Comparison of ENCODE assay signal across 10 mouse cellular contexts in genomic region chr15:79368861-79369440, GRCm38 (mm10). TPM values are rescaled to one million over a fixed set of nuclear protein-coding genes. Genes with fewer than 3 reads are reported as not detected.
DNase-seq lines count a peak whose midpoint lies in the region; ATAC-seq and TF ChIP-seq lines count a peak whose summit lies in the region.
"Had no signal": no experiment of that assay in that cellular context is flagged by ENCODE, and none has a peak within 500 bp of the region (broad histone marks: within the 10 kb centered on the region; RNA-seq: fewer than 3 reads in every experiment).

No protein-coding gene starts in this region.

- no peak overlapping the region for H3K9ac ChIP-seq in kidney, postnatal 0 days (ENCODE audit: low read depth, low read length)
- H3K9ac ChIP-seq in intestine, embryonic 15.5 days, result no peak overlapping the region
- H3K9ac ChIP-seq in forebrain, embryonic 11.5 days (ENCODE audit: low read length), result no peak overlapping the region

- DNase-seq in kidney, postnatal 0 days (ENCODE audit: low spot score), result peak; percentile 54
- DNase-seq in kidney, postnatal 14 days, result no peak
- peak; percentile 61 to 63 for DNase-seq in heart, adult 9 months (ENCODE audit: low spot score in 2 of 2)
- DNase-seq in lung, postnatal 36 days, result peak; percentile 81
- no peak for DNase-seq in cerebellum, adult 9-11 months
- DNase-seq in forebrain, embryonic 11.5 days (ENCODE audit: low spot score), result no peak
- no peak for DNase-seq in cerebellum, postnatal 4 days (ENCODE audit: low spot score in 2 of 2)
- DNase-seq: spleen, adult 18-20 months had no signal

- no peak for TF ChIP-seq CTCF in kidney, postnatal 0 days (IDR thresholded peaks at IDR 0.05; ENCODE audit: low read depth)

- no peaks in the 10 kb centered on the region for H3K9me3 ChIP-seq in kidney, postnatal 0 days (replicated peaks; ENCODE audit: low read length)
- H3K9me3 ChIP-seq in intestine, embryonic 15.5 days, result no peaks in the 10 kb centered on the region
- H3K9me3 ChIP-seq in forebrain, embryonic 11.5 days (ENCODE audit: control insufficient read depth, low read length), result no peaks in the 10 kb centered on the region

- no peak overlapping the region for H3K4me3 ChIP-seq in kidney, postnatal 0 days (replicated peaks; ENCODE audit: low read depth, low read length)
- H3K4me3 ChIP-seq in intestine, embryonic 15.5 days (replicated peaks), result no peak overlapping the region
- H3K4me3 ChIP-seq in forebrain, embryonic 11.5 days (ENCODE audit: low read depth, low read length), result no peak overlapping the region

- H3K4me1 ChIP-seq in kidney, postnatal 0 days (replicated peaks; ENCODE audit: insufficient read depth, low read length), result peaks cover 26% of the 10 kb centered on the region
- peaks cover 32% of the 10 kb centered on the region for H3K4me1 ChIP-seq in intestine, embryonic 15.5 days (replicated peaks)
- no peaks in the 10 kb centered on the region for H3K4me1 ChIP-seq in forebrain, embryonic 11.5 days (replicated peaks; ENCODE audit: control insufficient read depth, insufficient read depth, low read length)

- peak; percentile 22 for ATAC-seq in kidney, postnatal 0 days (replicated peaks; ENCODE audit: low FRiP score, low read depth)
- ATAC-seq in intestine, embryonic 15.5 days, result peak; percentile 66
- ATAC-seq in forebrain, embryonic 11.5 days (replicated peaks; ENCODE audit: low FRiP score), result no peak

- H3K4me2 ChIP-seq in kidney, postnatal 0 days (ENCODE audit: low read length), result no peak overlapping the region
- peak overlapping the region; percentile 46 for H3K4me2 ChIP-seq in intestine, embryonic 15.5 days (replicated peaks)
- no peak overlapping the region for H3K4me2 ChIP-seq in forebrain, embryonic 11.5 days (ENCODE audit: low read depth, low read length, severe bottlenecking)

- peaks cover 28% of the 10 kb centered on the region for H3K36me3 ChIP-seq in kidney, postnatal 0 days (ENCODE audit: insufficient read depth, low read length)
- peaks cover 17% of the 10 kb centered on the region for H3K36me3 ChIP-seq in intestine, embryonic 15.5 days
- no peaks in the 10 kb centered on the region; the same call in 1 of the 2 replicates for H3K36me3 ChIP-seq in forebrain, embryonic 11.5 days (ENCODE audit: control insufficient read depth, insufficient read depth, low read length)

- H3K27me3 ChIP-seq in kidney, postnatal 0 days (ENCODE audit: insufficient read depth, low read length), result no peaks in the 10 kb centered on the region
- H3K27me3 ChIP-seq in intestine, embryonic 15.5 days (replicated peaks), result no peaks in the 10 kb centered on the region
- no peaks in the 10 kb centered on the region for H3K27me3 ChIP-seq in forebrain, embryonic 11.5 days (ENCODE audit: control insufficient read depth, insufficient read depth, low read length)
- H3K27me3 ChIP-seq: CH12.LX had no signal

- H3K27ac ChIP-seq in kidney, postnatal 0 days, result peak overlapping the region; percentile 84
- peak overlapping the region; percentile 89 for H3K27ac ChIP-seq in intestine, embryonic 15.5 days
- H3K27ac ChIP-seq in forebrain, embryonic 11.5 days (ENCODE audit: low read depth, low read length), result no peak overlapping the region

- WGBS in kidney, postnatal 0 days, result 42% methylated on average over 8 of the region's 8 CpGs
- 59% methylated on average over 8 of the region's 8 CpGs for WGBS in intestine, embryonic 15.5 days
- 88% methylated on average over 8 of the region's 8 CpGs for WGBS in forebrain, embryonic 11.5 days

RNA-seq across cellular contexts. Expression of gene Maff, which starts 22.5 kb away (rescaled TPM):
- polyA plus RNA-seq in kidney, postnatal 0 days (2015; fragmentation: Nextera tagmentation; extraction: Ambion mirVana), result 6.9 and 7.3 TPM in 2 replicates
- polyA plus RNA-seq in intestine, embryonic 15.5 days (2015; fragmentation: Nextera tagmentation; extraction: Ambion mirVana), result 5.8 and 7.9 TPM in 2 replicates
- polyA plus RNA-seq in forebrain, embryonic 11.5 days (2014; fragmentation: Nextera tagmentation; extraction: Ambion mirVana), result 1.5 TPM in 2 replicates

RNA-seq across cellular contexts. Expression of gene Tmem184b, which starts 34.4 kb away (rescaled TPM):
- polyA plus RNA-seq in kidney, postnatal 0 days (2015; fragmentation: Nextera tagmentation; extraction: Ambion mirVana), result 44.4 and 47.5 TPM in 2 replicates
- 49.4 and 51.0 TPM in 2 replicates for polyA plus RNA-seq in intestine, embryonic 15.5 days (2015; fragmentation: Nextera tagmentation; extraction: Ambion mirVana)
- 52.3 and 55.2 TPM in 2 replicates for polyA plus RNA-seq in forebrain, embryonic 11.5 days (2014; fragmentation: Nextera tagmentation; extraction: Ambion mirVana)

RNA-seq across cellular contexts. Expression of gene Pla2g6, which starts 40.8 kb away (rescaled TPM):
- 10.7 and 12.2 TPM in 2 replicates for polyA plus RNA-seq in kidney, postnatal 0 days (2015; fragmentation: Nextera tagmentation; extraction: Ambion mirVana)
- polyA plus RNA-seq in intestine, embryonic 15.5 days (2015; fragmentation: Nextera tagmentation; extraction: Ambion mirVana), result 20.2 and 21.6 TPM in 2 replicates
- polyA plus RNA-seq in forebrain, embryonic 11.5 days (2014; fragmentation: Nextera tagmentation; extraction: Ambion mirVana), result 20.8 and 22.3 TPM in 2 replicates

Comparison
In these comparisons a context has a peak if more than half of its experiments do, and no peak if none do; other contexts are left out.
1. DNase-seq: peak in kidney, postnatal 0 days (single experiment), heart, adult 9 months (2 of 2) and lung, postnatal 36 days (single experiment); none in kidney, postnatal 14 days (single experiment), cerebellum, adult 9-11 months (single experiment), forebrain, embryonic 11.5 days (single experiment) and cerebellum, postnatal 4 days (0 of 2).